20 mouse cellular contexts compared by ENCODE assay signal in the genomic region with DNA sequence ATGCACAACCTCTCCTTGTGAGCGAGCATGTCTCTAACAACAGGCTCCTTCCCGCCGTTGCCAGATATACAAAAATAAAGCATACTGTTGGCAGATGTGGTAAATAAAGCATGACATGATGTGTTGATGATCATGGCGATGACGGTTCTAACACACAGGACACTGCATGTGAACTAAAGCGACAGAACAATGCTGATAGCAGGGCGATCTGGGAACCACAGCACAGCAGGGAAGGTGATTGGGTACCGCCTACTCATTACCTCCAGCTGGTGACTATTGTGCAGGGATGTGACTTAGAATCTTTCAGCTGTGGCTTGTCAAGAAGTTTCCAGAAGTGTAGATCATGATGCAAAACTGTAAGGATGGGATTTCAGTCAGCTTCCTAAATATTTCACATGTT.
DNase-seq lines count a peak whose midpoint lies in the region; ATAC-seq and TF ChIP-seq lines count a peak whose summit lies in the region.
"Had no signal": no experiment of that assay in that cellular context is flagged by ENCODE, and none has a peak within 500 bp of the region (broad histone marks: within the 10 kb centered on the region; RNA-seq: fewer than 3 reads in every experiment).

No protein-coding gene starts in this region.

- TF ChIP-seq CTCF in hindbrain, postnatal 0 days (IDR thresholded peaks at IDR 0.05; ENCODE audit: low read depth) = no peak
- no peak for TF ChIP-seq CTCF in lung, postnatal 0 days (IDR thresholded peaks at IDR 0.05)

- no peak for TF ChIP-seq EP300 in lung, postnatal 0 days (IDR thresholded peaks at IDR 0.05)

- H3K4me1 ChIP-seq in hindbrain, embryonic 11.5 days (replicated peaks; ENCODE audit: control insufficient read depth, insufficient read depth, low read length) = peaks cover 4% of the 10 kb centered on the region
- no peaks in the 10 kb centered on the region for H3K4me1 ChIP-seq in hindbrain, postnatal 0 days (ENCODE audit: insufficient read depth, low read length)
- no peaks in the 10 kb centered on the region for H3K4me1 ChIP-seq in lung, postnatal 0 days (ENCODE audit: insufficient read depth, low read depth, low read length)

- no peak overlapping the region for H3K4me3 ChIP-seq in hindbrain, embryonic 11.5 days (ENCODE audit: low read depth, low read length)
- no peak overlapping the region for H3K4me3 ChIP-seq in hindbrain, postnatal 0 days (ENCODE audit: low read length)
- H3K4me3 ChIP-seq in lung, postnatal 0 days (ENCODE audit: low read depth, low read length) = no peak overlapping the region
- H3K4me3 ChIP-seq: embryonic facial prominence, embryonic 15.5 days; erythroblast, embryonic 14.5 days; forebrain, embryonic 13.5 days; gastrocnemius, adult 2 months; heart, embryonic 13.5 days; hindbrain, embryonic 13.5 days had no signal

- peak; percentile 23 for DNase-seq in hindbrain, embryonic 11.5 days (ENCODE audit: low spot score)
- DNase-seq in hindbrain, postnatal 0 days (ENCODE audit: low spot score) = no peak
- DNase-seq in lung, postnatal 0 days (ENCODE audit: low spot score) = peak; percentile 65
- no peak for DNase-seq in lung, adult 18-20 months
- peak; percentile 21 for DNase-seq in ZHBTc4 (ENCODE audit: low read depth, low spot score)
- DNase-seq in testis, postnatal 14 days (ENCODE audit: low spot score) = no peak
- no peak for DNase-seq in layer of hippocampus, adult 9-10 months (ENCODE audit: low spot score)
- DNase-seq: adrenal gland, adult 2 months; adrenal gland, postnatal 25 days; cerebellum, adult 18-20 months; cerebellum, adult 9-11 months; gastrocnemius, adult 2 months; gastrocnemius, postnatal 25 days; heart, postnatal 36 days had no signal

- no peak overlapping the region for H3K4me2 ChIP-seq in hindbrain, embryonic 11.5 days (replicated peaks; ENCODE audit: low read depth, low read length)
- H3K4me2 ChIP-seq in hindbrain, postnatal 0 days (ENCODE audit: low read depth, low read length) = no peak overlapping the region
- no peak overlapping the region for H3K4me2 ChIP-seq in lung, postnatal 0 days (replicated peaks; ENCODE audit: low read depth, low read length)
- H3K4me2 ChIP-seq: embryonic facial prominence, embryonic 15.5 days; forebrain, embryonic 13.5 days; heart, embryonic 13.5 days; hindbrain, embryonic 13.5 days had no signal

- no peak overlapping the region for H3K27ac ChIP-seq in hindbrain, embryonic 11.5 days (ENCODE audit: low read depth, low read length)
- H3K27ac ChIP-seq in hindbrain, postnatal 0 days = no peak overlapping the region
- peak overlapping the region; percentile 43; the same call in 1 of the 2 replicates for H3K27ac ChIP-seq in lung, postnatal 0 days (ENCODE audit: low read length)
- H3K27ac ChIP-seq: embryonic facial prominence, embryonic 15.5 days; forebrain, embryonic 13.5 days; gastrocnemius, adult 2 months; heart, embryonic 13.5 days; hindbrain, embryonic 13.5 days had no signal

- no peak overlapping the region for H3K9ac ChIP-seq in hindbrain, embryonic 11.5 days (ENCODE audit: low read depth, low read length)
- H3K9ac ChIP-seq in hindbrain, postnatal 0 days (replicated peaks; ENCODE audit: low read length) = no peak overlapping the region
- no peak overlapping the region for H3K9ac ChIP-seq in lung, postnatal 0 days (replicated peaks; ENCODE audit: low read depth)
- H3K9ac ChIP-seq: embryonic facial prominence, embryonic 15.5 days; forebrain, embryonic 13.5 days; heart, embryonic 13.5 days; hindbrain, embryonic 13.5 days had no signal

- H3K27me3 ChIP-seq in hindbrain, embryonic 11.5 days (ENCODE audit: control insufficient read depth, insufficient read depth, low read length) = no peaks in the 10 kb centered on the region
- H3K27me3 ChIP-seq in hindbrain, postnatal 0 days (ENCODE audit: insufficient read depth, low read length) = no peaks in the 10 kb centered on the region
- H3K27me3 ChIP-seq in lung, postnatal 0 days (replicated peaks; ENCODE audit: insufficient read depth, low read length) = no peaks in the 10 kb centered on the region
- H3K27me3 ChIP-seq: embryonic facial prominence, embryonic 15.5 days; forebrain, embryonic 13.5 days; heart, embryonic 13.5 days; hindbrain, embryonic 13.5 days had no signal

- no peaks in the 10 kb centered on the region for H3K36me3 ChIP-seq in hindbrain, embryonic 11.5 days (ENCODE audit: control insufficient read depth, insufficient read depth, low read length)
- H3K36me3 ChIP-seq in hindbrain, postnatal 0 days (ENCODE audit: insufficient read depth, low read length) = no peaks in the 10 kb centered on the region
- no peaks in the 10 kb centered on the region for H3K36me3 ChIP-seq in lung, postnatal 0 days (ENCODE audit: insufficient read depth, low read length)
- H3K36me3 ChIP-seq: embryonic facial prominence, embryonic 15.5 days; heart, embryonic 13.5 days; hindbrain, embryonic 13.5 days had no signal

- ATAC-seq in hindbrain, embryonic 11.5 days (ENCODE audit: low FRiP score) = no peak
- ATAC-seq in hindbrain, postnatal 0 days = no peak
- peak; percentile 81 for ATAC-seq in lung, postnatal 0 days
- ATAC-seq: intestine, embryonic 16.5 days had no signal

- WGBS in hindbrain, embryonic 11.5 days = 33% methylated on average over 8 of the region's 8 CpGs
- WGBS in hindbrain, postnatal 0 days = 39% methylated on average over 8 of the region's 8 CpGs
- WGBS in lung, postnatal 0 days = 27% methylated on average over 8 of the region's 8 CpGs

- no peaks in the 10 kb centered on the region for H3K9me3 ChIP-seq in hindbrain, embryonic 11.5 days (ENCODE audit: control insufficient read depth, low read length)
- no peaks in the 10 kb centered on the region for H3K9me3 ChIP-seq in hindbrain, postnatal 0 days (ENCODE audit: low read length)
- H3K9me3 ChIP-seq in lung, postnatal 0 days (ENCODE audit: low read length) = no peaks in the 10 kb centered on the region
- H3K9me3 ChIP-seq: embryonic facial prominence, embryonic 15.5 days; forebrain, embryonic 13.5 days; heart, embryonic 13.5 days; hindbrain, embryonic 13.5 days had no signal

Comparison
In these comparisons a context has a peak if more than half of its experiments do, and no peak if none do; other contexts are left out.
1. DNase-seq: peak in hindbrain, embryonic 11.5 days (single experiment), lung, postnatal 0 days (single experiment) and ZHBTc4 (single experiment); none in hindbrain, postnatal 0 days (single experiment), lung, adult 18-20 months (0 of 2), testis, postnatal 14 days (single experiment) and layer of hippocampus, adult 9-10 months (single experiment).